Mouse (Mus musculus) heart, adult 2 months (tissue): Measurements from ENCODE around the gene Chd3.

Source experiments
- CTCF ChIP-seq: fragments of 200-600 bp; IDR thresholded peaks from 2 replicates; pipeline ENCODE4 v1.8.1; 2022; ENCODE audit warnings: antibody characterized with exemption, mild to moderate bottlenecking, moderate library complexity
- POLR2A ChIP-seq: fragments of 200-500 bp; IDR thresholded peaks from 2 replicates; pipeline ENCODE4 v1.6.1; 2011; ENCODE audit warnings: mild to moderate bottlenecking, low read depth, low read length, control low read depth; ENCODE audit not compliant: insufficient read depth

DNA sequence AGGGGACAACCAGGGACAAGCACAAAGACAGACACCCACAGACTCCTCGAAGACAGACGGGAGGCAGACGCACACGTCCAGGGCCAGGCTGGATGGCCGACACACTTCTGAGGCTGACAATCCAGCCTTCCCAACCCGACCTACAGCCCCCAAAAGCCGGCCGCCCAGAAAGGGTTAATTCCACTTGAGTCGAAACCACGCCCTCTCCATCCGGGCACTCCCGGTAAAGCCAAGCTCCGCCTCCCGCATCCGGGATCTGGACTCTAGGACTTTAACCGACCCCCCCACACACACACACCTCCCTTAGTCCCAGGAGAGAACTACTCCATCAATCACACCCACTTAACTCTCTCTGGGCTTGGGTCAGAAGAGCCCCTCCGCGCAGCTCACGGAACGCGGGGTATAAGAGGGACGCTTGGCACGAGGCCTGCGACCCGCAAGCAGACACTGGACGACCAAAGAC, 41.9 kb upstream of the Chd3 start:
- peak; percentile 39; the same call in 1 of the 2 replicates for TF ChIP-seq POLR2A
- TF ChIP-seq CTCF = no peak
